Mouse (Mus musculus) lung, embryonic 14.5 days (tissue): ENCODE measurements at regions not wholly inside any gene's neighbourhood (a gene's known extent, or its start where the extent isn't known, plus 50 kb on each side); places are given as distances from the start of the nearest gene placed in this dataset.

ENCODE experiments used
- ATAC-seq: fragments of 200-750 bp; cut with Nextera tagmentation; 2 replicates; pipeline ENCODE4 v1.8.0; 2017; ENCODE audit warnings: mild to moderate bottlenecking, moderate TSS enrichment, moderate library complexity; ENCODE audit not compliant: insufficient read depth
- DNase-seq: peaks from one replicate; pipeline ENCODE4 v3.0.0-alpha.2; 2015
- H3K27ac ChIP-seq: fragments of 300-500 bp; sonication (generic); 2 replicates; pipeline ENCODE4 v1.5.1; 2014; ENCODE audit warnings: low read depth, mild to moderate bottlenecking, moderate library complexity
- H3K27me3 ChIP-seq: fragments of 300-500 bp; sonication (generic); 2 replicates; pipeline ENCODE4 v1.6.1; 2014; ENCODE audit warnings: low read length, control low read depth; ENCODE audit not compliant: insufficient read depth
- H3K36me3 ChIP-seq: fragments of 300-500 bp; sonication (generic); 2 replicates; pipeline ENCODE4 v1.6.1; 2014; ENCODE audit warnings: control low read depth; ENCODE audit not compliant: insufficient read depth
- H3K4me1 ChIP-seq: fragments of 300-500 bp; sonication (generic); 2 replicates; pipeline ENCODE4 v1.6.1; 2014; ENCODE audit warnings: antibody characterized with exemption, control low read depth; ENCODE audit not compliant: insufficient read depth
- H3K4me2 ChIP-seq: fragments of 300-500 bp; sonication (generic); 2 replicates; pipeline ENCODE4 v1.6.1; 2014; ENCODE audit warnings: mild to moderate bottlenecking
- H3K4me3 ChIP-seq: fragments of 300-500 bp; sonication (generic); 2 replicates; pipeline ENCODE4 v1.5.1; 2014; ENCODE audit warnings: low read depth, low read length
- H3K9ac ChIP-seq: fragments of 300-500 bp; sonication (generic); 2 replicates; pipeline ENCODE4 v1.6.1; 2014
- H3K9me3 ChIP-seq: fragments of 300-500 bp; sonication (generic); 2 replicates; pipeline ENCODE4 v1.6.1; 2016; ENCODE audit warnings: low read depth, low read length, control low read depth
- CTCF ChIP-seq: IDR thresholded peaks from 2 replicates; pipeline ENCODE4 v1.5.1; 2016; ENCODE audit warnings: antibody characterized with exemption, low read depth
- WGBS: fragments of 180-500 bp; shearing (Covaris S2); extraction: QIAGEN DNeasy Blood & Tissue Kit; methylation state at CpG from one replicate; pipeline ENCODE4 v1.1.7; 2014; 5-methylcytosine and 5-hydroxymethylcytosine counted together

DNA sequence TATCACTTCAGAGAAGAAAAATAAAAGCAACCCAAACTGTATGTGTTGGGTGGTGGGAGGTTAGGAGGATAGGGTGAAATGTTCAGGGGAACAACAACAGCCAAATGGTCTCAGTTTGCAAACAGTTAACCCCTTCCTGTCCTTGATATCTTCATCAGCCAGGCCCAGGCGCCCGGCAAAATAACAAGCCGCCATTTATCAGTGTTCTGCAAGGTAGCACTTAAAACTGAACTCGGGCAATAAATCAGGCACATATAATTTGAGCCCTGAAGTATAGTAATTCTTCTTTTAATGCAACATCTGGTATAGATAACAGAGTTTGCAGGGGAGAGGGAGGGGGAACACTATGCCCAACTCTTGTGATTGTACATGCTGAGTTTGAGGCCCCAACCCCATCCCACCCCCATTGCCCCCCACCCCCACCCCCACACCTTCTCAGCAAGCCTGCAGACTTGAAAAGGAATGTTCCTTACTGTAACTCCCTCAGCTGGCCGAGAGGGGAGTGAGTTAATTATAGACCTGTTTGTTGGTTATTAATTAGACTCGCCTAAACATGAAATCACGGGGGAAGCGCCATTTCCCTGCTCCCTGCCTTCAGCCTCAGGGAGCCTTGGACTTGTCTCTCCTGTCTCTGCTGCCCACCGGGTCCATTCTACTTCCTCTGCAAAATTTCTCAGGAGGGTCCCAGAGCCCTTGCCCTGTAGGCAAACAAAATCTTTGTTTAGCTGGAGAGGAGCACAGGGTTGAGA lies 223.9 kb upstream of the Usp24 start:
- H3K36me3 ChIP-seq: no peaks in the 10 kb centered on the region
- H3K27me3 ChIP-seq: no peaks in the 10 kb centered on the region
- H3K4me2 ChIP-seq: no peak overlapping the region
- no peak for TF ChIP-seq CTCF
- no peak overlapping the region for H3K4me3 ChIP-seq
- WGBS: 39% methylated on average over 9 of the region's 9 CpGs
- DNase-seq (no peak), ATAC-seq (no peak)
- H3K9me3 ChIP-seq: no peaks in the 10 kb centered on the region
- no peak overlapping the region for H3K27ac ChIP-seq
- H3K9ac ChIP-seq: no peak overlapping the region
- no peaks in the 10 kb centered on the region; the same call in 1 of the 2 replicates for H3K4me1 ChIP-seq

DNA sequence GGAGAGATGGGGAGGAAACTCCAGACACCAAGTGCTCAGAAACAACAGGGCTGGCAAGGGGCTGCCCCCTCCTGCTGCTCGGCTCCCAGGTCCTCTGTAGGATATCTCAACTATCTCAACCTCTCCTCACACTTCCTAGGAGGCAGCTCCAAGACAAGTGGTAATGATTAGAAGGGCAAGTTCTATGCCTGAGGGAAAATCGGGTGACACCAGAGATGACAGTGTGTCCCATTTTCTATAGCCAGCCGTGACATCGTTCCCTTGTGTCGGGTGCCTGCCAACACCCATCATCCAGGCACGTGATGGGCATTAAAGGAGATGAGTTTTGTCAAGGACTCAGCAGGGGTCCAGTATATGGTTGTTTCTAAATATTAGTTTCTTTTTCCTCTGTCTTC lies 223.3 kb upstream of the Usp24 start:
- no peaks in the 10 kb centered on the region; the same call in 1 of the 2 replicates for H3K4me1 ChIP-seq
- no peaks in the 10 kb centered on the region for H3K27me3 ChIP-seq
- no peak overlapping the region for H3K4me3 ChIP-seq
- no peaks in the 10 kb centered on the region for H3K36me3 ChIP-seq
- no peaks in the 10 kb centered on the region for H3K9me3 ChIP-seq
- ATAC-seq: no peak
- TF ChIP-seq CTCF: no peak
- no peak overlapping the region for H3K9ac ChIP-seq
- H3K4me2 ChIP-seq: no peak overlapping the region
- WGBS: 65% methylated on average over 6 of the region's 6 CpGs
- DNase-seq: no peak
- no peak overlapping the region for H3K27ac ChIP-seq

DNA sequence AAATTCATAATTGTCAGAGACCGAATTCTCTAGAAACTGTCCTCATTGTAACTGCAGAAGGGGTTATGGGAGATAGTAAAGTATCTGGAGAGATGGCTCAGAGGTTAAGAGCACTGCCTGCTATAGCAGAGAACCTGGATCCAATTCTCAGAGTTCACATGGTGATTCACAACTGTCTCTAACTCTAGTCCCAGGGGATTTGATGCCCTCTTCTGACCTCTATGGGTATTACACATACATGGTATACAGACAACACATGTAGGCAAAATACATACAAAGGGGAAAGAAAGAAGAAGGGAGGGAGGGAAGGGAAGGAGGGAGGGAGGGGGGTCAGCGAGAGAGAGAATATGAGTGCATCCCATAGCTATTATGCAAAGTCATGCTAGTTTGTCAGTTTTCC lies 222.8 kb upstream of the Usp24 start:
- Histone ChIP-seq H3K36me3 (no peaks in the 10 kb centered on the region), H3K9ac (no peak overlapping the region), H3K9me3 (no peaks in the 10 kb centered on the region), H3K4me2 (no peak overlapping the region), H3K4me1 (no peaks in the 10 kb centered on the region; the same call in 1 of the 2 replicates), H3K4me3 (no peak overlapping the region), H3K27ac (no peak overlapping the region), H3K27me3 (no peaks in the 10 kb centered on the region)
- no peak for ATAC-seq
- 88% methylated on average over 2 of the region's 2 CpGs for WGBS
- TF ChIP-seq CTCF: peak; percentile 49
- peak; percentile 63 for DNase-seq

DNA sequence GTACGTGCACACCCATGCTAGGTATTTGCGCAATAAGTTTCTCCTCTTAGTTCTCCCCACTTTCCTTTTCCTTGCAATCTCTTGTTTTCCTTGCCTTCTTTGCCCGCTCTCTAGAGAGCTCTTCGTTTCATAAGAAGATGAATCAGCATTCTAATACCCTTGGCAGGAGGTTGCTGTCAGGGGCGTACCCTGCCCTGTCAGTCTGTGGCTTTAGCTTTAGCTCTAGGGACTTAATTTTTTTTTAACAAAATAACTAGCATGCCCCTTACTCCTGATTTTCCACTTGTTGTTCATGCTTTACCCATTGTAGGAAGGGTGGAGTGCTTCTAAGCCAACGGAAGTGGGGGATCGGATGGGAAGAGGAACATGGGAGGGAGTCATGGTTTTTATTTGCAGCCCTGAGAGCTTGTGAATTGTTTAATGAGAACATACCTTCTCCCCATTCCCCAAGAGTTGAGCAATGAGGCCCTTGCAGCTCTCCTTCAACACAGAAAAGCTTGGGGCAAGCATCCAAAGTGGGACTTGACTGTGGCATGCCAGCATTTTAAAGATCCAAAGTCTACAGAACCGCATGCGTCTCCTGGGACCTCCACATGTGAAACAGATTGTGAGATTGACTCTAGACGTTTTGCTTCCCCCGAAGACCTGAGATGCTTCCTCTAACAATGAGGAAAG lies 221.0 kb upstream of the Usp24 start:
- Histone ChIP-seq H3K4me2 (no peak overlapping the region), H3K9me3 (no peaks in the 10 kb centered on the region), H3K9ac (no peak overlapping the region), H3K4me1 (no peaks in the 10 kb centered on the region; the same call in 1 of the 2 replicates), H3K36me3 (no peaks in the 10 kb centered on the region), H3K27me3 (no peaks in the 10 kb centered on the region), H3K27ac (no peak overlapping the region), H3K4me3 (no peak overlapping the region)
- DNase-seq (no peak), ATAC-seq (no peak)
- TF ChIP-seq CTCF: no peak
- 86% methylated on average over 11 of the region's 11 CpGs for WGBS

GRCm38 (mm10) chr4:106096130-106096529 lies 219.9 kb upstream of the Usp24 start:
- no peaks in the 10 kb centered on the region; the same call in 1 of the 2 replicates for H3K4me1 ChIP-seq
- no peak for TF ChIP-seq CTCF
- DNase-seq (no peak), ATAC-seq (no peak)
- no peak overlapping the region for H3K4me2 ChIP-seq
- H3K36me3 ChIP-seq: no peaks in the 10 kb centered on the region
- H3K27ac ChIP-seq: no peak overlapping the region
- no peak overlapping the region for H3K9ac ChIP-seq
- WGBS: 70% methylated on average over 3 of the region's 3 CpGs
- H3K4me3 ChIP-seq: no peak overlapping the region
- H3K9me3 ChIP-seq: no peaks in the 10 kb centered on the region
- H3K27me3 ChIP-seq: no peaks in the 10 kb centered on the region

DNA sequence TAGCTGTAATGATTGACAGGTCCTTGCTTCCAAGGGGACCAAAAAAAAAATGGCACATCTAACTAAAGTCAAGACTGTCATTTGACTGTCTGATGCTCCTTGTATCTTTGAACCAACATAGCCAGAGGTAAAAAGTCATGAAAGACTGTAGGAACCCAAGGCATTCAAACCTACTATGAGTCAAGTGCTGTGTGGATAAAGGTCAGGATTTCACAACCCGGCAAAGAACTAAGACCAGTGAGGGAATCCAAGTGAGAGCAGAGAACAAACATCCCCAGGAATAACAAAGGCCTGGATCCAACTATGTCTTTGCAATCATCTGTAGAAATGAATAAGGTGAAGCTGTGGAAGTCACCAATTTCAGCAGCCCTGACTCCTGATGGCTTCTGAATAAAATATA lies 218.2 kb upstream of the Usp24 start:
- DNase-seq: no peak
- WGBS: 94% methylated on average over 1 of the region's 1 CpGs
- H3K4me2 ChIP-seq: no peak overlapping the region
- H3K4me1 ChIP-seq: peaks cover 10% of the 10 kb centered on the region
- H3K27ac ChIP-seq: no peak overlapping the region
- H3K27me3 ChIP-seq: no peaks in the 10 kb centered on the region
- no peak for TF ChIP-seq CTCF
- no peak for ATAC-seq
- no peak overlapping the region for H3K4me3 ChIP-seq
- H3K9me3 ChIP-seq: no peaks in the 10 kb centered on the region
- no peak overlapping the region for H3K9ac ChIP-seq
- no peaks in the 10 kb centered on the region for H3K36me3 ChIP-seq

DNA sequence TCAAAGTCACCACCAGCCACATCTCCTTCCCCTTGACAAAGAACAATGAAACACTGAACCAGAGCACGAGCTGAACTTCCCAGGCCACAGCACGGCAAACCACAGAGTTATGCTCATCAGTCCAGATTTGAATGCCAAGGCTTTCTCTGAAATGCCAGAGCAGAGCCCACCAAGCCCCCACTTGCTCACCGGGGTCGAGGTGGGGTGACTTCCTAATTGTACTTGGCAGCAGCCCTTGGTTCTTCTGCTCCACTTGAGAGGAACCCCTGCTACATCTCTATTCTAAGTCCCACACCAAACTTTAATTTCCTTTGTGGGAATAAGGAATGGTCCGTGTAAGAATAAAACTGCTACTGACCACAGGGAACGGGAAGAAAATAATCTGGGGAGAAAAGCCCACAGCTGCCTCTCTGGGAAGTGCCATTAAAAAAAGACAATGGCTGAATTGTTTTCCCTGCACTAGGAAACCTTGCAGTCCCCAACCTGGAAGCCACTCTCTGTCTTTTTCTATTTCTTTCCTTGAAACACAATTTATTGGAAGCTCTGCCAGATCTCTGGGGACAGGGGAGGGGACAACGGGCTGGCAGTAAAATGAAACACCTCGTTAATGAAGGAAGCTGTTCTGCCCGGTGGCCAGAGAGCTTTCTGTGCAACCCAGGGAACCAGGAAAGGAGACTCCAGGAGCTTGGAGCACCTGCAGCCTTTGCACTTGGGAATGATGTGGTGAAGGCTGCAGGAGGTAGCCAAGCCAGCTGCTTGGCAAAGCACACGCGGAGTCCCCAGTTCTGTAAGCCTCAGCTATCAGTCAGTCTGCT lies 215.6 kb upstream of the Usp24 start:
- no peaks in the 10 kb centered on the region for H3K36me3 ChIP-seq
- H3K4me2 ChIP-seq: no peak overlapping the region
- no peak overlapping the region for H3K9ac ChIP-seq
- H3K9me3 ChIP-seq: no peaks in the 10 kb centered on the region
- no peak for DNase-seq
- H3K4me3 ChIP-seq: no peak overlapping the region
- H3K27me3 ChIP-seq: no peaks in the 10 kb centered on the region
- no peak for ATAC-seq
- TF ChIP-seq CTCF: no peak
- WGBS: 58% methylated on average over 11 of the region's 11 CpGs
- peaks cover 10% of the 10 kb centered on the region for H3K4me1 ChIP-seq
- no peak overlapping the region for H3K27ac ChIP-seq
